Mouse (Mus musculus) G1E (cell line): Measurements from ENCODE around the gene Sycp2l. TPM values are rescaled to one million over a fixed set of nuclear protein-coding genes. Genes with fewer than 3 reads are reported as not detected.
A peak's percentile ranks its signal among the peaks of the same experiment; 100 is the strongest.

Experiments
- ATAC-seq: 2 replicates; pipeline ENCODE4 v1.8.0; 2016; ENCODE audit warnings: mild to moderate bottlenecking; ENCODE audit not compliant: insufficient number of reproducible peaks, poor library complexity, low FRiP score, severe bottlenecking; ENCODE audit errors: extremely low read depth
- DNase-seq: peaks from one replicate; pipeline ENCODE4 v3.0.0; 2012; ENCODE audit warnings: low spot score
- H3K27me3 ChIP-seq: 2 replicates; pipeline ENCODE4 v1.6.1; 2012; ENCODE audit warnings: mild to moderate bottlenecking, low read length, inconsistent platforms; ENCODE audit not compliant: insufficient read depth
- H3K36me3 ChIP-seq: replicated peaks from 2 replicates; pipeline ENCODE3; 2012; ENCODE audit warnings: mild to moderate bottlenecking, inconsistent platforms
- H3K4me1 ChIP-seq: 2 replicates; pipeline ENCODE4 v1.6.1; 2012; ENCODE audit warnings: low read depth, low read length, inconsistent platforms, mixed read lengths; ENCODE audit not compliant: insufficient read depth
- H3K4me3 ChIP-seq: 2 replicates; pipeline ENCODE4 v1.5.1; 2012; ENCODE audit warnings: low read depth, mild to moderate bottlenecking, inconsistent platforms, low read length, moderate library complexity, mixed read lengths
- H3K9me3 ChIP-seq: replicated peaks from 2 replicates; pipeline ENCODE4 v1.6.1; 2012; ENCODE audit warnings: inconsistent platforms
- CTCF ChIP-seq: IDR thresholded peaks from 2 replicates; pipeline ENCODE4 v1.5.1; 2012; ENCODE audit warnings: low read depth, low read length, inconsistent platforms, mixed read lengths
- GATA1 ChIP-seq: IDR thresholded peaks from 2 replicates; pipeline ENCODE4 v1.6.1; 2012; ENCODE audit warnings: borderline replicate concordance, low read length, inconsistent platforms, mixed read lengths
- GATA2 ChIP-seq: IDR thresholded peaks from 2 replicates; pipeline ENCODE4 v1.6.1; 2012; ENCODE audit warnings: low read depth, low read length, inconsistent platforms, borderline replicate concordance
- POLR2AphosphoS5 ChIP-seq: IDR thresholded peaks from 2 replicates; pipeline ENCODE4 v1.6.1; 2012; ENCODE audit warnings: low read depth, low read length, inconsistent platforms; ENCODE audit not compliant: insufficient replicate concordance
- TAL1 ChIP-seq: conservative IDR thresholded peaks from 2 replicates; pipeline ENCODE4 v1.6.1; 2012; ENCODE audit warnings: low read depth, low read length, inconsistent platforms, mixed read lengths
- polyA plus RNA-seq: library from polyadenylated mRNA; stranded (reverse); fragments of >175 nt; gene quantifications from 2 replicates; pipeline ENCODE4 v1.2.3, GENCODE M21; 2012
- total RNA-seq, 2 experiments: library from RNA; stranded (forward) in 1 of 2; stranded (reverse) in 1 of 2; fragments of 200-1000 nt in 1 of 2; fragments of >200 nt in 1 of 2; fragmentation: Nextera tagmentation in 1 of 2; gene quantifications; 2 replicates each; pipeline ENCODE4 v1.2.3; 2014 to 2017

Gene Sycp2l
- total and polyA plus RNA-seq, 3 experiments = not detected

GRCm38 (mm10) chr13:41110935-41111334, 3.2 kb upstream of the Sycp2l start, which contains the start of gene Gcm2:
Gene Gcm2, minus strand, starts transcription at chr13:41111035.
- DNase-seq (no peak), ATAC-seq (no peak)
- no peak for TF ChIP-seq GATA1
- no peak for TF ChIP-seq TAL1
- no peak for TF ChIP-seq GATA2
- TF ChIP-seq POLR2AphosphoS5 = no peak
- TF ChIP-seq CTCF = no peak
- Histone ChIP-seq H3K4me3 (no peak within 1 kb of the TSS), H3K36me3 (no peaks in the 10 kb centered on the region), H3K27me3 (0 out of 2 replicates have a peak, but pooled peaks cover 5% of the 10 kb centered on the region), H3K9me3 (no peaks in the 10 kb centered on the region), H3K4me1 (no peaks in the 10 kb centered on the region)

GRCm38 (mm10) chr13:41119152-41119945, 5.2 kb downstream of the Sycp2l start:
- Histone ChIP-seq H3K4me3 (no peak overlapping the region), H3K27me3 (no peaks in the 10 kb centered on the region), H3K9me3 (no peaks in the 10 kb centered on the region), H3K4me1 (no peaks in the 10 kb centered on the region), H3K36me3 (no peaks in the 10 kb centered on the region)
- ATAC-seq = no peak
- no peak for DNase-seq
- TF ChIP-seq POLR2AphosphoS5 (no peak), GATA2 (no peak), TAL1 (no peak), CTCF (no peak), GATA1 (no peak)

DNA sequence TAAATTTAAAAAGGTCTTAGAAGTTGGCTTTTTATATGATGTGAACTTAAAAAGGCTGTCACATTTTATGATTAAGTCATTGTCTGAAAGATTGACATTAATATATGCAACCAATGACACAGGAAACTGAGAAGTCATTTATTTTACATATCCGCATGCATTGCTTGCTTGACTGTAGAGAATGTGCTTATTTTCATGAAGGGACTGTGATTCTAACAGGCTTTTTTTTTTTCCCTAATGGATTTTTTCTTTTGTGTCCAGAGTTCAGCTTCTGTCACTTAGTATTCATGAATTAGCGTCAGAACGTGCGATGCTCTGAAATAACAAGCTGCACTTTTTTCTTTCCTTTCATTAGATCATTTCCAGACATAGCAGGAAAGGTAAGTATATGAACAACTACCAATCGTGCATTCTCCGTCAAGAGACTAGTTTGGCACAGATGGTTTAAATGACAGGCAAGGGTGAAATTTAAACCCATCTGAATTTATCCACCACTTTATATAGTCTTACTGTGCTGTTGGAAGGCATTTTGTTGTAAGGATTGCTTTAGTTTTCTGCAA, 9.6 kb downstream of the Sycp2l start:
- ATAC-seq = no peak
- TF ChIP-seq GATA2 (no peak), TAL1 (no peak), CTCF (no peak), POLR2AphosphoS5 (no peak), GATA1 (no peak)
- H3K9me3 ChIP-seq = no peaks in the 10 kb centered on the region
- DNase-seq = no peak
- H3K36me3 ChIP-seq = no peaks in the 10 kb centered on the region
- no peak overlapping the region for H3K4me3 ChIP-seq
- H3K27me3 ChIP-seq = peaks cover 5% of the 10 kb centered on the region; the same call in 1 of the 2 replicates
- no peaks in the 10 kb centered on the region for H3K4me1 ChIP-seq

DNA sequence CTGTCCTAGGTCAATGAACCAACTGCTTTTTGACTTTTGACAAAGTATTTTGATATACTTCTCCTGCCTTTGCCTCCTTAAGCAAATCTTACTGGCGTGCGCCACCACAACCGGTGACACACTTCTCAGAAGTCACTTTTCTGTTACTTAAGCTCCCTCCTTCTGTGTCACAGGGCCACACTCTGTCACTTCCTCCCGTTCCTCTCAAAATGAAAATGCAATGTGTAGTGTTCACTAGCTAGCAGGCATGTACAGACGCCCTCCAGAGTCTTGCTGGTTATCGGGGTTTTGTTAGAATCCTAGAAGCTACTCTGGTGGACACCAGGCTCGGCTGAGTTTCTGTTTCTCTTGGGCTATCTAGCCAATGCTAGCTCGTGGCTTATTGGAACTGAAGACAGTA, 14.2 kb downstream of the Sycp2l start:
- TF ChIP-seq GATA1 = no peak
- TF ChIP-seq GATA2 = no peak
- TF ChIP-seq TAL1 = no peak
- no peak for TF ChIP-seq POLR2AphosphoS5
- no peak for TF ChIP-seq CTCF
- Histone ChIP-seq H3K36me3 (no peaks in the 10 kb centered on the region), H3K4me1 (no peaks in the 10 kb centered on the region), H3K4me3 (no peak overlapping the region), H3K9me3 (no peaks in the 10 kb centered on the region), H3K27me3 (peaks cover 8% of the 10 kb centered on the region)
- ATAC-seq = no peak
- no peak for DNase-seq

- TF ChIP-seq POLR2AphosphoS5 (no peak), GATA1 (no peak), TAL1 (no peak), GATA2 (no peak), CTCF (no peak)
- no peak for ATAC-seq
- Histone ChIP-seq H3K9me3 (no peaks in the 10 kb centered on the region), H3K4me1 (no peaks in the 10 kb centered on the region), H3K36me3 (no peaks in the 10 kb centered on the region), H3K27me3 (peaks cover 8% of the 10 kb centered on the region), H3K4me3 (no peak overlapping the region)
- DNase-seq = no peak
Observed at GRCm38 (mm10) chr13:41129061-41129460, 15.0 kb downstream of the Sycp2l start.

- Histone ChIP-seq H3K4me3 (no peak overlapping the region), H3K9me3 (no peaks in the 10 kb centered on the region), H3K36me3 (no peaks in the 10 kb centered on the region), H3K4me1 (no peaks in the 10 kb centered on the region), H3K27me3 (0 out of 2 replicates have a peak, but pooled peaks cover 5% of the 10 kb centered on the region)
- ATAC-seq (no peak), DNase-seq (peak; percentile 23)
- TF ChIP-seq CTCF (peak; percentile 29; the same call in 1 of the 2 replicates), GATA1 (no peak)
Observed at GRCm38 (mm10) chr13:41134901-41135300, 20.8 kb downstream of the Sycp2l start.
